Mouse (Mus musculus) brown adipose tissue, adult 24 weeks (tissue): Measurements from ENCODE around the gene Cdhr2. TPM values are rescaled to one million over a fixed set of nuclear protein-coding genes. Genes with fewer than 3 reads are reported as not detected.

ENCODE experiments used
- H3K27ac ChIP-seq: fragments of 200-500 bp; replicated peaks from 2 replicates; pipeline ENCODE4 v1.5.1; 2012; ENCODE audit warnings: low read depth, mild to moderate bottlenecking, low read length
- H3K4me1 ChIP-seq: fragments of 200-500 bp; 2 replicates; pipeline ENCODE4 v1.6.1; 2012; ENCODE audit warnings: low read length, mixed read lengths; ENCODE audit not compliant: control insufficient read depth, insufficient read depth, insufficient read length
- H3K4me3 ChIP-seq: fragments of 200-500 bp; 2 replicates; pipeline ENCODE4 v1.5.1; 2012; ENCODE audit warnings: low read depth, mild to moderate bottlenecking, low read length, moderate library complexity; ENCODE audit not compliant: insufficient read depth
- polyA plus RNA-seq: library from polyadenylated mRNA; stranded (reverse); fragments of >200 nt; gene quantifications from 2 replicates; pipeline ENCODE4 v1.2.4, GENCODE M21; 2012; ENCODE audit not compliant: missing spikeins, insufficient read depth, insufficient read length

The Cdhr2 gene
- polyA plus RNA-seq, 1 experiment, result not detected

- Histone ChIP-seq H3K4me3 (no peak overlapping the region), H3K27ac (no peak overlapping the region), H3K4me1 (no peaks in the 10 kb centered on the region)
Measured at GRCm38 (mm10) chr13:54714996-54715395, 13.7 kb downstream of the Cdhr2 start.

GRCm38 (mm10) chr13:54716916-54717315 lies 15.7 kb downstream of the Cdhr2 start:
- H3K27ac ChIP-seq, result no peak overlapping the region
- H3K4me1 ChIP-seq, result no peaks in the 10 kb centered on the region
- H3K4me3 ChIP-seq, result no peak overlapping the region

- no peak overlapping the region for H3K27ac ChIP-seq
- H3K4me1 ChIP-seq, result no peaks in the 10 kb centered on the region
- no peak overlapping the region for H3K4me3 ChIP-seq
Measured at GRCm38 (mm10) chr13:54723143-54723542, 21.9 kb downstream of the Cdhr2 start.

- no peaks in the 10 kb centered on the region for H3K4me1 ChIP-seq
- H3K4me3 ChIP-seq, result no peak overlapping the region
- H3K27ac ChIP-seq, result no peak overlapping the region
Measured at GRCm38 (mm10) chr13:54726131-54726530, 24.9 kb downstream of the Cdhr2 start.

GRCm38 (mm10) chr13:54736931-54737330 lies 35.7 kb downstream of the Cdhr2 start:
- H3K27ac ChIP-seq, result no peak overlapping the region
- H3K4me1 ChIP-seq, result no peaks in the 10 kb centered on the region
- H3K4me3 ChIP-seq, result no peak overlapping the region

GRCm38 (mm10) chr13:54737488-54738212 lies 36.4 kb downstream of the Cdhr2 start:
- no peak overlapping the region for H3K27ac ChIP-seq
- H3K4me1 ChIP-seq, result no peaks in the 10 kb centered on the region
- H3K4me3 ChIP-seq, result peak overlapping the region; percentile 35; the same call in 1 of the 2 replicates

- Histone ChIP-seq H3K4me1 (no peaks in the 10 kb centered on the region), H3K4me3 (peak overlapping the region; percentile 3; the same call in 1 of the 2 replicates), H3K27ac (no peak overlapping the region)
Measured at GRCm38 (mm10) chr13:54738213-54738601, 36.9 kb downstream of the Cdhr2 start.

GRCm38 (mm10) chr13:54746110-54746509 lies 44.8 kb downstream of the Cdhr2 start:
- H3K4me1 ChIP-seq, result no peaks in the 10 kb centered on the region
- H3K27ac ChIP-seq, result no peak overlapping the region
- H3K4me3 ChIP-seq, result no peak overlapping the region

- no peak overlapping the region for H3K27ac ChIP-seq
- H3K4me1 ChIP-seq, result no peaks in the 10 kb centered on the region
- no peak overlapping the region for H3K4me3 ChIP-seq
Measured at GRCm38 (mm10) chr13:54746896-54747295, 45.6 kb downstream of the Cdhr2 start.

GRCm38 (mm10) chr13:54748190-54748589 lies 46.9 kb downstream of the Cdhr2 start:
- H3K4me1 ChIP-seq, result no peaks in the 10 kb centered on the region
- no peak overlapping the region for H3K27ac ChIP-seq
- no peak overlapping the region for H3K4me3 ChIP-seq

- no peak overlapping the region for H3K27ac ChIP-seq
- H3K4me1 ChIP-seq, result no peaks in the 10 kb centered on the region
- H3K4me3 ChIP-seq, result no peak overlapping the region
Measured at GRCm38 (mm10) chr13:54748721-54749060, 47.4 kb downstream of the Cdhr2 start.

GRCm38 (mm10) chr13:54749061-54749863 lies 48.0 kb downstream of the Cdhr2 start:
- H3K4me3 ChIP-seq, result peak overlapping the region; percentile 29

GRCm38 (mm10) chr13:54749864-54750411 lies 48.7 kb downstream of the Cdhr2 start, which contains the start of gene Gprin1:
Gene Gprin1, minus strand, starts transcription at chr13:54749874.
- no peaks in the 10 kb centered on the region for H3K4me1 ChIP-seq
- no peak within 1 kb of the TSS for H3K27ac ChIP-seq
- H3K4me3 ChIP-seq, result peak within 1 kb of the TSS; percentile 29

More at GRCm38 (mm10) chr13:54749061-54749863, 48.0 kb downstream of the Cdhr2 start:
- Histone ChIP-seq H3K27ac (no peak overlapping the region), H3K4me1 (no peaks in the 10 kb centered on the region)

GRCm38 (mm10) chr13:54750699-54751098 lies 49.4 kb downstream of the Cdhr2 start:
- no peak overlapping the region for H3K27ac ChIP-seq
- no peak overlapping the region for H3K4me3 ChIP-seq
- H3K4me1 ChIP-seq, result no peaks in the 10 kb centered on the region

GRCm38 (mm10) chr13:54752656-54753055 lies 51.4 kb downstream of the Cdhr2 start:
- H3K4me1 ChIP-seq, result no peaks in the 10 kb centered on the region
- no peak overlapping the region for H3K4me3 ChIP-seq
- no peak overlapping the region for H3K27ac ChIP-seq
